Mouse (Mus musculus): ENCODE results near the gene Pomp. TPM values are rescaled to one million over a fixed set of nuclear protein-coding genes. Genes with fewer than 3 reads are reported as not detected.

Pomp gene
- polyA plus RNA-seq, 1 experiment = 1,212 TPM

- H3K4me1 ChIP-seq (ENCODE audit: control insufficient read depth, insufficient read depth, low read length) = no peaks in the 10 kb centered on the region
- WGBS = 86% methylated on average over 5 of the region's 5 CpGs
- no peak for TF ChIP-seq POLR2A (IDR thresholded peaks at IDR 0.05; ENCODE audit: insufficient read depth, low read depth, low read length)
- TF ChIP-seq CTCF (IDR thresholded peaks at IDR 0.05; ENCODE audit: insufficient read depth, low read depth, low read length) = no peak
- no peak overlapping the region for H3K27ac ChIP-seq (ENCODE audit: insufficient read depth, low read depth, low read length)
- H3K4me3 ChIP-seq (ENCODE audit: insufficient read depth, low read depth, low read length) = no peak overlapping the region
Measured at GRCm38 (mm10) chr5:147924621-147925020, 64.4 kb downstream of the Pomp start.

Other genes with a start within 250 kb of the Pomp start
- not detected in 2 replicates for gene Flt1, start 134.4 kb upstream of the Pomp start, polyA plus RNA-seq (2012; ENCODE audit: insufficient read depth, insufficient read length, low replicate concordance, missing spikeins)
- gene Slc46a3, start 34.4 kb downstream of the Pomp start, polyA plus RNA-seq (2012; ENCODE audit: insufficient read depth, insufficient read length, low replicate concordance, missing spikeins) = not detected in 2 replicates
- not detected in 2 replicates for gene Mtus2, start 96.9 kb downstream of the Pomp start, polyA plus RNA-seq (2012; ENCODE audit: insufficient read depth, insufficient read length, low replicate concordance, missing spikeins)

Measured in olfactory bulb, adult 2 months (tissue).